Mouse (Mus musculus) heart, embryonic 11.5 days (tissue): ENCODE data around the gene Nup50. TPM values are rescaled to one million over a fixed set of nuclear protein-coding genes. Genes with fewer than 3 reads are reported as not detected.
"Not testable (repeated sequence)": the region's sequence is repeated elsewhere in the genome, so short reads cannot be mapped to it uniquely, and the experiment has no call there.

Experiments
- ATAC-seq: fragments of 200-750 bp; cut with Nextera tagmentation; replicated peaks from 2 replicates; pipeline ENCODE4 v1.8.0; 2017; ENCODE audit warnings: moderate library complexity; ENCODE audit not compliant: insufficient number of reproducible peaks, low FRiP score, low TSS enrichment
- H3K27ac ChIP-seq: fragments of 300-500 bp; sonication (generic); 2 replicates; pipeline ENCODE4 v1.5.1; 2014; ENCODE audit warnings: mild to moderate bottlenecking, low read depth, low read length
- H3K27me3 ChIP-seq: fragments of 300-500 bp; sonication (generic); 2 replicates; pipeline ENCODE4 v1.6.1; 2014; ENCODE audit warnings: mild to moderate bottlenecking, low read length, mixed read lengths; ENCODE audit not compliant: control insufficient read depth, insufficient read depth
- H3K36me3 ChIP-seq: fragments of 300-500 bp; sonication (generic); 2 replicates; pipeline ENCODE4 v1.6.1; 2014; ENCODE audit warnings: mild to moderate bottlenecking, low read length, moderate library complexity, mixed read lengths; ENCODE audit not compliant: control insufficient read depth, insufficient read depth
- H3K4me1 ChIP-seq: fragments of 300-500 bp; sonication (generic); 2 replicates; pipeline ENCODE4 v1.6.1; 2014; ENCODE audit warnings: low read length; ENCODE audit not compliant: control insufficient read depth, insufficient read depth
- H3K4me2 ChIP-seq: fragments of 300-500 bp; sonication (generic); 2 replicates; pipeline ENCODE4 v1.6.1; 2014; ENCODE audit warnings: mild to moderate bottlenecking, moderate library complexity
- H3K4me3 ChIP-seq: fragments of 300-500 bp; sonication (generic); 2 replicates; pipeline ENCODE4 v1.5.1; 2014; ENCODE audit warnings: low read depth, low read length
- H3K9ac ChIP-seq: fragments of 300-500 bp; sonication (generic); 2 replicates; pipeline ENCODE4 v1.6.1; 2014; ENCODE audit warnings: mild to moderate bottlenecking, low read depth, low read length, moderate library complexity
- H3K9me3 ChIP-seq: fragments of 300-500 bp; sonication (generic); replicated peaks from 2 replicates; pipeline ENCODE4 v1.6.1; 2016; ENCODE audit warnings: low read length; ENCODE audit not compliant: control insufficient read depth
- WGBS: fragments of 180-500 bp; shearing (Covaris S2); extraction: QIAGEN DNeasy Blood & Tissue Kit; methylation state at CpG from one replicate; pipeline ENCODE4 v1.1.7; 2014; ENCODE audit not compliant: insufficient replicate concordance; 5-methylcytosine and 5-hydroxymethylcytosine counted together
- polyA plus RNA-seq: library from polyadenylated mRNA; unstranded; fragments of >200 nt; fragmentation: Nextera tagmentation; extraction: Ambion mirVana; gene quantifications from 2 replicates; pipeline ENCODE4 v1.2.1, GENCODE M21; 2014

Nup50 gene
- polyA plus RNA-seq: 28.5 and 33.1 TPM in 2 replicates

DNA sequence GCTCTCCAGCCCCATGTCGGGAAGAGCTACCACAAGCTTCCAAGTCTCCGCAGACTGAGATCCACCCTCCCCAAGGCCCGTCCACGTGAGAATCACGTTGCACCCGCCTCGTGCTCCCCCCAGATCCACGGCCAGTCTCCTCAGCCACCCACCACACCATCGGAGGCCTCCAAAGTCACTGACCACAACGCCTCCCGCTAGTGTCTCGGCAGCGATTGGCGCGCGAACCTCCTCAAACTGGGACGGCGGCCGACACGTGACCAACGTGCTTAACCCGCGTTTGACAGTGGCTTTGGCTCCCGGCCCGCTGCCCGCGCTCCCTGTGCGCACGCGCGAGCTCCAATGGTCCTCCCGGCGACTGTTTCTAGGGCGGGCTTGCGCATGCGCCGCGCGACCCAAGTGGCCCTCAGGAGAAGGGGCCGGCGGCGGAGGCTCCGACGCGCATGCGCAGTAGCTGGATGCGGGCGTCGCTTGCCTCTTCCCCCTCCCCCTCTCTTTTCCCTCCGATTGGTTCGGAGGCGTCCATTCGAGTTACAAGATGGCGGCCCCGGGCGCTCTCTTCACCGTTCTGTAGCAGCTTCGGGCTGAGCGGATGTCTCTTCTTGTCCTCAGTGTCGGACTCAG is at the start of gene Nup50:
Gene Nup50 (plus strand): TSS at position 528 of the 624 bp plus-strand sequence.
- Histone ChIP-seq H3K4me2 (peak within 1 kb of the TSS; percentile 93), H3K9me3 (no peaks in the 10 kb centered on the region), H3K4me1 (peaks cover 17% of the 10 kb centered on the region), H3K9ac (peak within 1 kb of the TSS; percentile 98), H3K27ac (peak within 1 kb of the TSS; percentile 97), H3K27me3 (no peaks in the 10 kb centered on the region), H3K36me3 (peaks cover 7% of the 10 kb centered on the region), H3K4me3 (peak within 1 kb of the TSS; percentile 95)
- WGBS: under 1% methylated on average over 59 of the region's 60 CpGs
- ATAC-seq: peak; percentile 93

- Histone ChIP-seq H3K4me2 (no peak overlapping the region), H3K27me3 (no peaks in the 10 kb centered on the region), H3K27ac (no peak overlapping the region), H3K4me3 (no peak overlapping the region), H3K9ac (no peak overlapping the region), H3K9me3 (no peaks in the 10 kb centered on the region), H3K4me1 (no peaks in the 10 kb centered on the region), H3K36me3 (no peaks in the 10 kb centered on the region)
- ATAC-seq: no peak
- WGBS: 69% methylated on average over 4 of the region's 4 CpGs
Measured at GRCm38 (mm10) chr15:84873867-84874266, 49.3 kb upstream of the Nup50 start.

- no peak for ATAC-seq
- Histone ChIP-seq H3K9ac (no peak overlapping the region), H3K4me3 (no peak overlapping the region), H3K27ac (no peak overlapping the region), H3K4me1 (no peaks in the 10 kb centered on the region), H3K9me3 (no peaks in the 10 kb centered on the region), H3K27me3 (no peaks in the 10 kb centered on the region), H3K36me3 (no peaks in the 10 kb centered on the region), H3K4me2 (no peak overlapping the region)
- whole genome bisulfite sequencing: 71% methylated on average over 12 of the region's 12 CpGs
Measured at GRCm38 (mm10) chr15:84877029-84877815, 46.0 kb upstream of the Nup50 start.

DNA sequence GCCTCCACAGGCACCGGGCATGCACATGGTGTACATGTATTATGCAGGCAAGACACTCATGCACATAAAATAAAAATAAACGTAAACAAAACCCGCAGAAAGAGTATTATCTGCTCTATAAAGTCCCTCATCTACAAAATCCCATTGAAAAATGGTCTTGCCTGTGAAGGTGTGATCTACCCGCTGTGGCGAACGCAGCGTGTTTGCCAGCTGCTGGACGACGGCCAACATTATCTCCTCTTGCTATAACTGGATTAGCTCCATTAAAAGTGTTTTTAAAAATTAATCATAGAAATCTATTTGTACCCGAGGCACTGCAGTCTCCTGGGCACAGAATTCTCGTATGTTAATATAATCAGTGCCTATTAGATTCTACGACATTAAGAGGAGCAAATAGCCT is 35.1 kb upstream of the Nup50 start:
- no peak overlapping the region for H3K9ac ChIP-seq
- H3K4me3 ChIP-seq: no peak overlapping the region
- no peaks in the 10 kb centered on the region for H3K9me3 ChIP-seq
- no peak for ATAC-seq
- no peaks in the 10 kb centered on the region for H3K27me3 ChIP-seq
- H3K4me2 ChIP-seq: no peak overlapping the region
- no peak overlapping the region for H3K27ac ChIP-seq
- H3K4me1 ChIP-seq: no peaks in the 10 kb centered on the region
- WGBS: 78% methylated on average over 12 of the region's 12 CpGs
- H3K36me3 ChIP-seq: no peaks in the 10 kb centered on the region

DNA sequence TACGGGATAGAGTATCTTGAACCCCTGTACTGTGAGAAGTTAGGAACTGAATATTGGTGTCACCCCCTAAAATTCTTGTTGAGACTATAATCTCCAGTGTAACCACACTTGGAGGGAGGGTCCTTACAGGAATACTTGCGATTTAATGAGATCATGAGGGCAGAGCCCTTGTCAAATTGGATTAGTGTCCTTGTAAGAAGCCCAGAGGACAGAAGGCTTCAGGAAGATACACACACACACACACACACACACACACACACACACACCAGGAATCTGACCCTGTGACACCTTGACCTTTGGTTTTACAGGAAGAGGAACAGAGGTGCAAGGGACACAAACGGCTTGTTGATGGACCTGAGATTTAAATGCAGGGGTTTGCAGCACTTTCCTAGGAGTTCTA is 32.0 kb upstream of the Nup50 start:
- H3K9me3 ChIP-seq: no peaks in the 10 kb centered on the region
- H3K9ac ChIP-seq: no peak overlapping the region
- H3K27me3 ChIP-seq: no peaks in the 10 kb centered on the region
- no peaks in the 10 kb centered on the region for H3K36me3 ChIP-seq
- H3K27ac ChIP-seq: no peak overlapping the region
- WGBS: 52% methylated on average over 3 of the region's 3 CpGs
- no peaks in the 10 kb centered on the region for H3K4me1 ChIP-seq
- no peak overlapping the region for H3K4me3 ChIP-seq
- no peak for ATAC-seq
- H3K4me2 ChIP-seq: no peak overlapping the region

- ATAC-seq: no peak
- H3K4me2 ChIP-seq: no peak overlapping the region
Measured at GRCm38 (mm10) chr15:84891658-84892057, 31.6 kb upstream of the Nup50 start.

DNA sequence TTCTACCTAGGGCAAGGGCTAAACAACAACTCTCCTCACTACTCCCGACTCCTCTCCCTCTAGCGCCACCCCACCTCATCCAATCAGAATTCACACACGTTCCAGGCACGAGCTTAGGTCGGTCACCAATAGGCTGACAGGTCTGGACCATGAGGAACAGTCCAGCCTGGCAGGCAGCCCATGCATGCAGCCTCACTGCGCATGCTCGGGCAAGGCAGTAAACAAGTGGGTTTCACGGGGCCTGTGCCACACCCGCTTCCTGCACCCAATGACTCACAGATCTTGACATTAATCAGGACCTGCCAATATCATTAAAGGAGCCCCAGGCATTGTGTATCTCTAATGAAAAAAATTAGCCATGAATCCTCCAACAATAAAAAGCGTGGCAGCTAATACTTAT is 27.0 kb upstream of the Nup50 start:
- not testable (repeated sequence) for H3K9ac ChIP-seq, H3K4me2 ChIP-seq, H3K27me3 ChIP-seq, H3K4me1 ChIP-seq, H3K4me3 ChIP-seq, H3K36me3 ChIP-seq, H3K9me3 ChIP-seq, H3K27ac ChIP-seq, ATAC-seq
- WGBS: 70% methylated on average over 10 of the region's 10 CpGs

More at GRCm38 (mm10) chr15:84891658-84892057, 31.6 kb upstream of the Nup50 start:
- H3K36me3 ChIP-seq: no peaks in the 10 kb centered on the region
- no peaks in the 10 kb centered on the region for H3K9me3 ChIP-seq
- no peak overlapping the region for H3K9ac ChIP-seq
- H3K4me1 ChIP-seq: no peaks in the 10 kb centered on the region
- 4% methylated on average over 3 of the region's 3 CpGs for WGBS
- H3K27ac ChIP-seq: no peak overlapping the region
- H3K4me3 ChIP-seq: no peak overlapping the region
- no peaks in the 10 kb centered on the region for H3K27me3 ChIP-seq

- 0 out of 2 replicates have a peak, but pooled peaks cover 3% of the 10 kb centered on the region for H3K4me1 ChIP-seq
- H3K36me3 ChIP-seq: no peaks in the 10 kb centered on the region
- no peak overlapping the region for H3K27ac ChIP-seq
- no peak overlapping the region for H3K9ac ChIP-seq
- H3K9me3 ChIP-seq: no peaks in the 10 kb centered on the region
- no peak for ATAC-seq
- no peak overlapping the region for H3K4me2 ChIP-seq
- H3K4me3 ChIP-seq: no peak overlapping the region
- no peaks in the 10 kb centered on the region for H3K27me3 ChIP-seq
- 83% methylated on average over 1 of the region's 1 CpGs for WGBS
Measured at GRCm38 (mm10) chr15:84896664-84897063, 26.5 kb upstream of the Nup50 start.
